Mouse (Mus musculus) liver, embryonic 13.5 days (tissue): ENCODE measurements at regions not wholly inside any gene's neighbourhood (a gene's known extent, or its start where the extent isn't known, plus 50 kb on each side); places are given as distances from the start of the nearest gene placed in this dataset.
A peak's percentile ranks its signal among the peaks of the same experiment; 100 is the strongest.

Experiments used
- ATAC-seq: fragments of 200-750 bp; cut with Nextera tagmentation; 2 replicates; pipeline ENCODE4 v1.8.0; 2017; ENCODE audit warnings: low read depth, mild to moderate bottlenecking, moderate number of reproducible peaks, moderate library complexity
- DNase-seq: peaks from one replicate; pipeline ENCODE4 v3.0.0; 2022
- H3K27ac ChIP-seq: fragments of 300-500 bp; sonication (generic); 2 replicates; pipeline ENCODE4 v1.5.1; 2015; ENCODE audit warnings: moderate library complexity, mild to moderate bottlenecking, inconsistent platforms
- H3K27me3 ChIP-seq: fragments of 300-500 bp; sonication (generic); 2 replicates; pipeline ENCODE4 v1.6.1; 2015; ENCODE audit warnings: mild to moderate bottlenecking, inconsistent platforms
- H3K36me3 ChIP-seq: fragments of 300-500 bp; sonication (generic); 2 replicates; pipeline ENCODE4 v1.6.1; 2015; ENCODE audit warnings: mild to moderate bottlenecking, inconsistent platforms
- H3K4me1 ChIP-seq: fragments of 300-500 bp; sonication (generic); replicated peaks from 2 replicates; pipeline ENCODE4 v1.6.1; 2015; ENCODE audit warnings: inconsistent platforms
- H3K4me2 ChIP-seq: fragments of 300-500 bp; sonication (generic); 2 replicates; pipeline ENCODE4 v1.6.1; 2015; ENCODE audit warnings: inconsistent platforms, mild to moderate bottlenecking, moderate library complexity
- H3K4me3 ChIP-seq: fragments of 300-500 bp; sonication (generic); replicated peaks from 2 replicates; pipeline ENCODE4 v1.5.1; 2015; ENCODE audit warnings: mild to moderate bottlenecking, inconsistent platforms
- H3K9ac ChIP-seq: fragments of 300-500 bp; sonication (generic); 2 replicates; pipeline ENCODE4 v1.6.1; 2015; ENCODE audit warnings: mild to moderate bottlenecking, inconsistent platforms
- H3K9me3 ChIP-seq: fragments of 300-500 bp; sonication (generic); replicated peaks from 2 replicates; pipeline ENCODE4 v1.6.1; 2016; ENCODE audit warnings: inconsistent platforms
- WGBS: fragments of 180-500 bp; shearing (Covaris S2); methylation state at CpG from one replicate; pipeline ENCODE4 v1.1.7; 2015; ENCODE audit not compliant: insufficient replicate concordance; 5-methylcytosine and 5-hydroxymethylcytosine counted together

DNA sequence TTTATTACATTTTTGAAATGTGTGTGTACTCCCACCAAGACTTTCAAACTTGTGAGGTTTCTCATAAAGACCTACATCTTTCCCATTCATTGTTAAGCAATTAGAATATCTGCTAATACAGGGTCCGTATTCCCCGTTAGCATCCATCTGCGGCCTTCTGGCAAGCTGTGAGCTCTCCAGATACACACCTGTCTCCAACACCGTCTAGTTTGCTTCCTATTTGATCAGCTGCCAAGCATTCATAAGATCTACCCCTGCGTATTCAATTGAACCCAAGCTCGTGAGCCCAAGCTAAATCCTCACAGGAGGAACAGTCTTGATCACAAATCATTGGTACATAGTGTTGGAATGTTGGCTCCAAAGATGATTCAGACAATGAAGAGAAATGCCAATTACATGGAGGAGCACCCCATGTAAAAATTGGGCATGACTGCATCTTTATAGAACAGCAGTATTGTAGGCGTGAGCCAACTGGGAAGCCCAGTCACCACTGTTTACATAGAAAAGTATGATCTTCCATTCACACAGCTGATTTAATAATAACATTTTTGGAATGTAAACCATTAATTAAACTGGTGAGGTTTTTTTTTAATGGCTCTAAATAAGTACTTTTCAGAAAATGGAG, 133.1 kb downstream of the Mreg start:
- Histone ChIP-seq H3K4me2 (no peak overlapping the region), H3K9ac (no peak overlapping the region), H3K27ac (no peak overlapping the region), H3K4me1 (no peaks in the 10 kb centered on the region), H3K27me3 (no peaks in the 10 kb centered on the region), H3K9me3 (no peaks in the 10 kb centered on the region), H3K36me3 (no peaks in the 10 kb centered on the region), H3K4me3 (no peak overlapping the region)
- no peak for ATAC-seq
- WGBS, result 78% methylated on average over 7 of the region's 7 CpGs
- DNase-seq, result no peak

DNA sequence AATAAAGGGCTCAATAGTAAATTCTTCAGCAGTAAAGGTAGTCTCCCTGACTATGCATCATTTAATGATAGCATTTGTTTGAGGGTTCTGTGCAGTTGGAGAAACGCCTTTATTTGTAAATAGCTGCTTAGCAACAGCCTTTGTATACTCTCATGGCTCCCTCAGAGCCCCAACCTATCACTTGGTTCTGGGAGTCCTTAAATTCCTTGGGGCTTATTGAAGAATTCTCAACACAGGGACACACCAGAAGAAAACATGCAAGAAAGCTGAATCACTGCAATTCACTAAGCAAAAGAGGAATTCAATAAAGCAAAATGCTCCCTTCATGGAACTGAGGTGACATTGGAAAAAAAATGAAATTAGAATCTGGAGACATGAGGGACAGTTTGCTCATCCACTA, 135.8 kb downstream of the Mreg start:
- 29% methylated on average over 1 of the region's 1 CpGs for WGBS
- ATAC-seq (no peak), DNase-seq (no peak)
- H3K9ac ChIP-seq, result no peak overlapping the region
- no peak overlapping the region for H3K4me3 ChIP-seq
- no peaks in the 10 kb centered on the region for H3K4me1 ChIP-seq
- no peak overlapping the region for H3K4me2 ChIP-seq
- no peak overlapping the region for H3K27ac ChIP-seq
- H3K9me3 ChIP-seq, result no peaks in the 10 kb centered on the region
- no peaks in the 10 kb centered on the region for H3K27me3 ChIP-seq
- H3K36me3 ChIP-seq, result no peaks in the 10 kb centered on the region

DNA sequence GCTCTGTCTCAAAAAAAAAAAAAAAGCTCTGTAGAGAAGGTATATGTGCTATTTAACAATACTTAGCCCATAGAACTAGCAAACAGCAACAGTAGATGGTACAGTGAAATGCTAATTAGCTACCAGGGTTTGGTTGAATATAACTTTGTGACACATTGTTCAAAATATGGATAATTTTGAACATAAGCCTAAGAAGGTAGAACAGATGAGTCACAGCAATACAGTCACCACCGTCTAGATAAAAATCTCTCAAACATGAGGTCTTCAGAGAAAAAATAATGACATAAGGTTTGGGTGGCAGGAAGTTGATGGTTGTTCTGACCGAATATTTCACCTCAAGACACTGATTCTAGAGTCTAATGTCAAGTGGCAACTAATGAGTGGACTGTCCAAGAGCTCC, 136.6 kb downstream of the Mreg start:
- no peaks in the 10 kb centered on the region for H3K27me3 ChIP-seq
- no peaks in the 10 kb centered on the region for H3K9me3 ChIP-seq
- H3K9ac ChIP-seq, result no peak overlapping the region
- H3K36me3 ChIP-seq, result no peaks in the 10 kb centered on the region
- 35% methylated on average over 2 of the region's 2 CpGs for WGBS
- no peaks in the 10 kb centered on the region for H3K4me1 ChIP-seq
- DNase-seq, result no peak
- no peak overlapping the region for H3K4me2 ChIP-seq
- no peak overlapping the region for H3K4me3 ChIP-seq
- no peak for ATAC-seq
- no peak overlapping the region for H3K27ac ChIP-seq

DNA sequence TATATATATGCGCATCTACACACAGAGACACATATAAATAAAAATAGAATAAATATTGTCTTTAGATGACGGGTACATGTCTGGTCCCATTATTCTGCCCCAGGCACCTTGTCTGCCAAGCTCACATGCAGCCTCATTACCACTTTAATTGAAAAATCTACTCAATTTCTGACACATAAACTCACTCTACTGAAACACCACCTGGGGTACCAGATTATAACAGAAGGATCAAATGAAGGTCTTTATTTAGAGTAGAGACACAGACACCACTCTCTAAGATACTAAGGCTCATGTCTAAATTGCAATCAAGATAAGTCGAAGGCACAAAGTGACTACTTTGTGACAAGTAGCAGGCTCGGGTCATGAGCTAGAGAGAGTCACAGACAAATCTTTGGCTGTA, 138.9 kb downstream of the Mreg start:
- no peak overlapping the region for H3K9ac ChIP-seq
- no peak for ATAC-seq
- H3K4me3 ChIP-seq, result no peak overlapping the region
- no peaks in the 10 kb centered on the region for H3K4me1 ChIP-seq
- H3K4me2 ChIP-seq, result no peak overlapping the region
- H3K27ac ChIP-seq, result no peak overlapping the region
- no peak for DNase-seq
- WGBS, result 64% methylated on average over 4 of the region's 4 CpGs
- H3K9me3 ChIP-seq, result no peaks in the 10 kb centered on the region
- H3K36me3 ChIP-seq, result no peaks in the 10 kb centered on the region
- no peaks in the 10 kb centered on the region for H3K27me3 ChIP-seq

DNA sequence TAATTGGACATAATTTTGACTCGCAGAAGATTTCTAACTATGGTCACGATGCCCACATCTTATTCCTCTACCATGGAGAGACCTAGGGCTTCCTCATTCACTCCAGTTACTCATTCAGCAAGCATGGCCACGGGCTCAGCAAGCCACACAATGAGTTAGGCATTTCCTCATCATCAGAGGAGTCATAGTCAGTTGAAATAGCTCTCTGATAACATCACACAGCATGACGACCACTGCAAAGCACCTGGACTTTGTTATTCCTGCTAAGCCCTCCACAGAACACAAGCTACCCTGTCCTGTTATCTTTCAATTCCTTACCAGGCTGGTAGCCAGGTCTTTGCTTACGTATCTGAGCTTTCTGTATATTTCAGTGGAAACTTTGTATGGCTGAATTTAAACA, 141.6 kb downstream of the Mreg start:
- Histone ChIP-seq H3K4me1 (no peaks in the 10 kb centered on the region), H3K4me2 (no peak overlapping the region), H3K36me3 (no peaks in the 10 kb centered on the region), H3K27me3 (no peaks in the 10 kb centered on the region), H3K27ac (no peak overlapping the region), H3K4me3 (no peak overlapping the region), H3K9me3 (no peaks in the 10 kb centered on the region), H3K9ac (no peak overlapping the region)
- DNase-seq (no peak), ATAC-seq (no peak)
- 40% methylated on average over 5 of the region's 5 CpGs for WGBS

DNA sequence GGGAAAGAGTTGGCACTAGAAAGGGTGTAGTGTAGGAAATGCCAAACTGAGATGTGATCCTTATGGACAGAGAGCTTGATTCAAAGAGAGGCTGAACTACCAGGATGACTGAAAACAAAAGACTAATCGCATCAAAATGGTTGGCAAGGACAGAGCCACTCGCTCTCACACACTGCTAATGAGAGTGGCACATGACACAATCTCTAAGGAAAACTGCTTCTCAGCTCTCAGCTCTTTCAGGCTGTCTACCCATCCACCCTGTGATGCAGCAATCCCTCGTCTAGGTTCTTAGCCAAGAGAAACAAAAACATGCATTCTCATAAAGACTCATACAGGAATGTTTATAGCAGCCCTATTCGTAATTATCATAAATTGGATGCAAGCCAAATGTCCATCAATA, 143.1 kb downstream of the Mreg start:
- no peak for ATAC-seq
- Histone ChIP-seq H3K27me3 (no peaks in the 10 kb centered on the region), H3K4me1 (0 out of 2 replicates have a peak, but pooled peaks cover 3% of the 10 kb centered on the region), H3K36me3 (no peaks in the 10 kb centered on the region), H3K4me3 (no peak overlapping the region), H3K9ac (no peak overlapping the region), H3K9me3 (no peaks in the 10 kb centered on the region), H3K4me2 (no peak overlapping the region), H3K27ac (no peak overlapping the region)
- DNase-seq, result no peak
- WGBS, result 69% methylated on average over 4 of the region's 4 CpGs

DNA sequence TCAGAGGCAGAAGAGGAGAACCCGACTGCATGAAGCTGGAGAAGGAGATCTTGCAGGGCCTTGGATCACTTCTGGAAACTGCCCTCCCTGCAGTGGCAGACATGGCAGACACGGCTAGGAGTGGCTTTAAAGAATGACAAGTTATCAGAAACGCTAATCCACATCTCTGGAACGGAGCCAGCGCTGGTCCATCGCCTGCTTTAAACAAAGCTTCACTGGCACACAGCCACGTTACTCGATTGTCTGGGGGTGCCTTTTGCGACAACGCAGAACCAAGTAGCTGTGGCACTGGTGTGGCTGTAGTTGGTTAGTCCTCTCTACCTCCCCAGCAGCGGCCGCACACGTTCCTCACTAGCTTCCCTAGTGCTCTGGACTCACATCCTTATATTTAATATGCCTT, 147.0 kb downstream of the Mreg start:
- WGBS, result 71% methylated on average over 13 of the region's 13 CpGs
- Histone ChIP-seq H3K4me2 (no peak overlapping the region), H3K27ac (no peak overlapping the region), H3K4me1 (0 out of 2 replicates have a peak, but pooled peaks cover 3% of the 10 kb centered on the region), H3K9ac (no peak overlapping the region), H3K9me3 (no peaks in the 10 kb centered on the region), H3K36me3 (no peaks in the 10 kb centered on the region), H3K27me3 (no peaks in the 10 kb centered on the region), H3K4me3 (no peak overlapping the region)
- DNase-seq, result no peak
- ATAC-seq, result no peak

DNA sequence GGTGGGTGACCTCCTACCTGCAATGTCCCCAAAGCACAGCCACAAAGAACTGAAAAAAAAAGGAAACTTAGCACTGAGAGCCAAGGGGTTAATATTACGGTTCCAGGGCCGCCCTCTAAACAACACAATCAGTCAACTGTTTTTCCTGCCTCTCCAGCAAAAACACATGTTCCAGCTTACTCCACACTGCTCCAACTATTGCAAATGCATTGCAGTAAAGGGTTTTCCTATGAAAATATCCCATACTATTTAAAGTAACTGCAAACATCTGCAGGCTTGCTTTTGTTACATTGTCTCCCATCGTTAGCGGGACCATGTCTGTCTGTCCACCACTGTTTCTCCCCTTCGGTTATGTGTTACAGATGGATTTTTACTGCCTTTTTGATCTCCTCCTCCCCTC, 151.7 kb downstream of the Mreg start:
- H3K36me3 ChIP-seq, result no peaks in the 10 kb centered on the region
- no peak overlapping the region for H3K4me3 ChIP-seq
- no peaks in the 10 kb centered on the region for H3K27me3 ChIP-seq
- peaks cover 16% of the 10 kb centered on the region for H3K4me1 ChIP-seq
- no peak overlapping the region for H3K27ac ChIP-seq
- H3K9me3 ChIP-seq, result no peaks in the 10 kb centered on the region
- DNase-seq, result no peak
- no peak overlapping the region for H3K9ac ChIP-seq
- ATAC-seq, result no peak
- 79% methylated on average over 5 of the region's 5 CpGs for WGBS
- H3K4me2 ChIP-seq, result no peak overlapping the region

DNA sequence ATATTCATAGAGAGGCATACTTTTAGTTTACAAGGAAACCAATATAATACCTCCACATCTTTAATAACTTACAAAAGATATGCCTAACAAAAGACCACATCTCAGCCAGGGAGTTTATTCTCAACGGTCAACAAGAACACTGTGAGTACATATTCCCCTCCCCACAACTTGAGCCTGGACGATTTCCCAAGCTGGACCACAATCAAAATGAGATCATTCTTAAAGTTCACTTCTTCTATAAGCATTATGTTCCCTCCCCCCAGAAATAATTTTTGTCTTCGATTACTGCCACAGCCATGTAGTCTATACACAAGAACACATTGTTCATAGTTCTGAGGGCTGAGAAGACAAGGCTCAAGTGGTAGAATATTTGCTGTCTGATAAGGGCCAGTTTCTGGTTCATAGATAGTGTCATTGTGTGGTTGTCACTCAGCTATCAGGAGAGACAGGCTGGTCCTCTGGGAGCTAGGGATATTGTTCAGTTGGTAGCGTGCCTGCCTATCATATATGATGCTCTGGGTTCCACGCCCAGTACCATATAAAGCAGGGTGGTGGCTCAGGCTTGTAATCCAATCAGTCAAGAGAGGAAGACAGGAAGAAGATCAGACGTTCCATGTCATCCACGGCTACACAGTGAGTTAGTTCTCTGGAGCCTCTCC, 153.9 kb downstream of the Mreg start:
- Histone ChIP-seq H3K27ac (peak overlapping the region; percentile 29; the same call in 1 of the 2 replicates), H3K9me3 (no peaks in the 10 kb centered on the region), H3K27me3 (no peaks in the 10 kb centered on the region), H3K4me2 (peak overlapping the region; percentile 34; the same call in 1 of the 2 replicates), H3K36me3 (no peaks in the 10 kb centered on the region), H3K4me3 (no peak overlapping the region), H3K4me1 (peaks cover 14% of the 10 kb centered on the region), H3K9ac (no peak overlapping the region)
- 32% methylated on average over 7 of the region's 7 CpGs for WGBS
- DNase-seq, result peak; percentile 36
- peak; percentile 99 for ATAC-seq

DNA sequence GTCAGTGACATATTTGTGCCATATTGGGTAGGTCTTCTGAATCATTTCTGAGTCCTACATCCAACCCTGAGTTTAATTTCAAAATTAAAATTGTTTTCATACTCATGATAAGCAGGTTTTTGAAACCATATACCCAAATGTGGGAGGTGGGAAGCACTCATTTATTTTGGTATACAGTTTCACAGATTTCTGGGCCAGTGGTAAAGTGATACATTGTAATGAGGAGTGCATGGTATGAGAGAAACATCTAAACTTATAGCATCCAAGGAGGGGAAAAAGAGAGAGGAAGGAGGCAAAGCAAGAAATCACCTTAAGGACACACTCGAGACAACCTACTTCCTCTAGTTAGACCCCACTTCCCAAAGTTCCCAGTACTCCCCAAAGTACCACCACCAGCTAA, 157.6 kb downstream of the Mreg start:
- no peaks in the 10 kb centered on the region for H3K36me3 ChIP-seq
- WGBS, result 72% methylated on average over 1 of the region's 1 CpGs

DNA sequence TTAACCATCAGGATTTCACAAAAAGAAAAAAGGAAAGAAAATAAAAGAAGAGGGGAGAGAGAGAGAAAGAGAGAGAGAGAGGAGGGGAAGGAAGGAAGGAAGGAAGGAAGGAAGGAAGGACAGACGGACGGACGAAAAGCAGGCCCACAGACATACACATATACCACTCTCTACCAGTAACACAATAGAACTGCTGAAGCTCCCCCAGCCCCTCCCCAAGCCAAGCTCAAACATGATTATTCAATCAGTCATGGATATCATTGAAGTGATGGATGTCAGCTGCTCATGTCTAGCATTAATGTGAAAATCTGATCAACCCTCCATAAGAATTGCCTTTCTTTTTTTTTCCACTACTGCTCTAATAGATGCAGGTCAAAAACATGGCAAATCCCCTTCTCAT, 161.2 kb downstream of the Mreg start:
- H3K36me3 ChIP-seq, result no peaks in the 10 kb centered on the region
- H3K4me2 ChIP-seq, result no peak overlapping the region
- no peaks in the 10 kb centered on the region for H3K4me1 ChIP-seq
- H3K9me3 ChIP-seq, result no peaks in the 10 kb centered on the region
- no peak for ATAC-seq
- no peak overlapping the region for H3K27ac ChIP-seq
- H3K9ac ChIP-seq, result no peak overlapping the region
- no peaks in the 10 kb centered on the region for H3K27me3 ChIP-seq
- no peak overlapping the region for H3K4me3 ChIP-seq
- 73% methylated on average over 3 of the region's 3 CpGs for whole genome bisulfite sequencing
- DNase-seq, result no peak

More for the DNA sequence above, 157.6 kb downstream of the Mreg start:
- peaks cover 14% of the 10 kb centered on the region for H3K4me1 ChIP-seq
- H3K4me3 ChIP-seq, result no peak overlapping the region
- H3K27me3 ChIP-seq, result no peaks in the 10 kb centered on the region
- DNase-seq (no peak), ATAC-seq (no peak)
- no peak overlapping the region for H3K4me2 ChIP-seq
- no peak overlapping the region for H3K27ac ChIP-seq
- no peak overlapping the region for H3K9ac ChIP-seq
- no peaks in the 10 kb centered on the region for H3K9me3 ChIP-seq

DNA sequence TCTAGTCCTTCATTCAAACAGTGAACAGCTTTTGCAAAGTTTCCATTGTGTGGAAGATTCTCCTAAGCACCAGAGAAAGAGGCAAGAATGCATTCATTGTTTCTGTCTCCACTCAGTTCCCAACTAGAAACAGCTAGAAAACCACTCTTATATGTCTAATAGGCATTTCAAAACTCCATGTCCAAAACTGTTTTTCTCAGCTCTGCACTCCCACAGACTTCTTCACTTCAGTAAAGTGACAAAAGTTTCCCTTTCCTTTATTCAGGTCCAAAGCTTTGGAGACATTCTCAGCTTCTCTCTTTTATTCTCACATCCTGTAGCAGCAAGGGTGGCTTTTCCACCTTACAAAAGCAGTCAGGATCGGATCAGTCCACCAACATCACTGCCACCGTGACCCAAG, 166.0 kb downstream of the Mreg start:
- Histone ChIP-seq H3K27ac (no peak overlapping the region), H3K27me3 (no peaks in the 10 kb centered on the region), H3K4me3 (no peak overlapping the region), H3K4me2 (no peak overlapping the region), H3K9me3 (no peaks in the 10 kb centered on the region), H3K4me1 (no peaks in the 10 kb centered on the region; the same call in 1 of the 2 replicates), H3K9ac (no peak overlapping the region), H3K36me3 (no peaks in the 10 kb centered on the region)
- DNase-seq, result no peak
- no peak for ATAC-seq
- WGBS, result 64% methylated on average over 2 of the region's 2 CpGs
